Mouse (Mus musculus): ENCODE measurements around the gene Ap1s1. TPM values are rescaled to one million over a fixed set of nuclear protein-coding genes. Genes with fewer than 3 reads are reported as not detected.

Gene Ap1s1
- total RNA-seq (2014; fragmentation: Nextera tagmentation) (84.9 and 95.5 TPM in 2 replicates), total RNA-seq (2017) (83.1 and 86.9 TPM in 2 replicates)

GRCm38 (mm10) chr5:137045402-137046323, at the start of gene Ap1s1:
TSS of gene Ap1s1 (minus strand) at chr5:137046135.
- ATAC-seq (replicated peaks; ENCODE audit: poor library complexity, severe bottlenecking) = peak; percentile 93

GRCm38 (mm10) chr5:137095135-137095534, 49.2 kb upstream of the Ap1s1 start:
- peak; percentile 82 for ATAC-seq (replicated peaks; ENCODE audit: poor library complexity, severe bottlenecking)

- ATAC-seq (replicated peaks; ENCODE audit: poor library complexity, severe bottlenecking) = no peak
Measured at GRCm38 (mm10) chr5:137093720-137094119, 47.8 kb upstream of the Ap1s1 start.

- no peak for ATAC-seq (replicated peaks; ENCODE audit: poor library complexity, severe bottlenecking)
Measured at GRCm38 (mm10) chr5:137091560-137091959, 45.6 kb upstream of the Ap1s1 start.

- ATAC-seq (replicated peaks; ENCODE audit: poor library complexity, severe bottlenecking) = no peak
Measured at GRCm38 (mm10) chr5:137090870-137091269, 44.9 kb upstream of the Ap1s1 start.

GRCm38 (mm10) chr5:137087410-137087809, 41.5 kb upstream of the Ap1s1 start:
- no peak for ATAC-seq (replicated peaks; ENCODE audit: poor library complexity, severe bottlenecking)

- ATAC-seq (replicated peaks; ENCODE audit: poor library complexity, severe bottlenecking) = no peak
Measured at GRCm38 (mm10) chr5:137085731-137086130, 39.8 kb upstream of the Ap1s1 start.

- no peak for ATAC-seq (replicated peaks; ENCODE audit: poor library complexity, severe bottlenecking)
Measured at GRCm38 (mm10) chr5:137085021-137085420, 39.1 kb upstream of the Ap1s1 start.

- ATAC-seq (replicated peaks; ENCODE audit: poor library complexity, severe bottlenecking) = no peak
Measured at GRCm38 (mm10) chr5:137083051-137083450, 37.1 kb upstream of the Ap1s1 start.

- peak; percentile 65 for ATAC-seq (replicated peaks; ENCODE audit: poor library complexity, severe bottlenecking)
Measured at GRCm38 (mm10) chr5:137079849-137080248, 33.9 kb upstream of the Ap1s1 start.

GRCm38 (mm10) chr5:137078616-137079015, 32.7 kb upstream of the Ap1s1 start:
- ATAC-seq (replicated peaks; ENCODE audit: poor library complexity, severe bottlenecking) = no peak

- no peak for ATAC-seq (replicated peaks; ENCODE audit: poor library complexity, severe bottlenecking)
Measured at GRCm38 (mm10) chr5:137078041-137078440, 32.1 kb upstream of the Ap1s1 start.

- no peak for ATAC-seq (replicated peaks; ENCODE audit: poor library complexity, severe bottlenecking)
Measured at GRCm38 (mm10) chr5:137077187-137077586, 31.3 kb upstream of the Ap1s1 start.

- ATAC-seq (replicated peaks; ENCODE audit: poor library complexity, severe bottlenecking) = peak; percentile 81
Measured at GRCm38 (mm10) chr5:137076191-137076930, 30.4 kb upstream of the Ap1s1 start.

- no peak for ATAC-seq (replicated peaks; ENCODE audit: poor library complexity, severe bottlenecking)
Measured at GRCm38 (mm10) chr5:137075726-137076125, 29.8 kb upstream of the Ap1s1 start.

- no peak for ATAC-seq (replicated peaks; ENCODE audit: poor library complexity, severe bottlenecking)
Measured at GRCm38 (mm10) chr5:137074191-137074651, 28.3 kb upstream of the Ap1s1 start.

- no peak for ATAC-seq (replicated peaks; ENCODE audit: poor library complexity, severe bottlenecking)
Measured at GRCm38 (mm10) chr5:137073141-137073540, 27.2 kb upstream of the Ap1s1 start.

- 0 out of 2 replicates have a peak, but pooled peaks have one; percentile 17 for ATAC-seq (replicated peaks; ENCODE audit: poor library complexity, severe bottlenecking)
Measured at GRCm38 (mm10) chr5:137072079-137072960, 26.4 kb upstream of the Ap1s1 start, which contains the start of gene Serpine1. TSS of gene Serpine1 (minus strand) at chr5:137072268.

GRCm38 (mm10) chr5:137070881-137071605, 25.1 kb upstream of the Ap1s1 start:
- ATAC-seq (replicated peaks; ENCODE audit: poor library complexity, severe bottlenecking) = no peak
